Mouse (Mus musculus): Measurements from ENCODE around the gene Pacsin2.
A peak's percentile ranks its signal among the peaks of the same experiment; 100 is the strongest.
"Not testable (repeated sequence)": the region's sequence is repeated elsewhere in the genome, so short reads cannot be mapped to it uniquely, and the experiment has no call there.

The Pacsin2 gene

DNA sequence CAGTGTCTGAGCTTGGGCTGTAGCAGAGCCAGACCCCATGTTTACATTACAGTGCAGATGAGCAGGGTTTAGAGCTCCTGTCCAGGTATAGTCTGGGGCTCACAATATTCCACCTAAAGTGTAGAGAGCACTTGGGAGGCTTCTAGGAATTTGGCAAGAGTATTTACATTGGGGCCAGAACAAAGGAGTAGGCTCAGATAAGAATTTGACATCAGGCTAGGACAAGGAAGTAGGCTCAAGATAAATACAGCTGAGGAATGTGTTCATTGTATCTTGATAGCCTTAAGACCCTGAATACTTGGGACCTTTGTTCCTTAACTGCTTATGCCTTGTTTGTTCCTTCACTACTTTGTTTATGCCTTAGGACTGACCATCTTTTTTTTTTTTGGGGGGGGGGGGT, 90.3 kb downstream of the Pacsin2 start:
- DNase-seq (ENCODE audit: low spot score in 2 of 2): no peak

DNA sequence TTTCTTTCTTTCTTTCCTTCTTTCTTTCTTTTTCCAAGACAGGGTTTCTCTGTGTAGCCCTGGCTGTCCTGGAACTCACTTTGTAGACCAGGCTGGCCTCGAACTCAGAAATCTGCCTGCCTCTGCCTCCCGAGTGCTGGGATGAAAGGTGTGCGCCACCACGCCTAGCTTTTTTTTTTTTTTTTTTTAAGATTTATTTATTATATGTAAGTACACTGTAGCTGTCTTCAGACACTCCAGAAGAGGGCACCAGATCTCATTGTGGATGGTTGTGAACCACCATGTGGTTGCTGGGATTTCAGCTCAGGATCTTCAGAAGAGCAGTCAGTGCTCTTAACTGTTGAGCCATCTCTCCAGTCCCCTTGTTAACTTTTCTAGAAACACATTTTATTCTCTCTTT, 95.7 kb downstream of the Pacsin2 start:
- not testable (repeated sequence) for DNase-seq (ENCODE audit: low spot score in 2 of 2)

DNA sequence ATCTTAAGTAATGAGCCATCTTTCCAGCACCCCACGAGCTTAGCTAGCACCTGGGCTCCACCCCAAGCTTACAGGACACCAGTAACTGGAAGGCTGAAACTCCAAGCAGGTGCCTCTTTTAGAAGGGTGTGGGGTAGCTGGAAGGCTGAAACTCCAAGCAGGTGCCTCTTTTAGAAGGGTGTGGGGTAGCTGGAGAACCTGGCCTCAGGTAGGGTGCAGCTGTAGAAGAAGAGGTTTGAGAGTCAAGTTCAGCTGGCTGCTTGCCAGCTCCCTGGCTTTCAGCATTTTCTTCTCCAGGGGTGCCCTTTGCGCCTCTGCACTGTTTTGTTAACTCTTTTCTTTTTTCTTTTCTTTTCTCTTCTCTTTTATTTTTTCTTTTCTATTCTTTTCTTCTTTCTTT, 96.1 kb downstream of the Pacsin2 start:
- no peak for DNase-seq (ENCODE audit: low spot score in 2 of 2)

DNA sequence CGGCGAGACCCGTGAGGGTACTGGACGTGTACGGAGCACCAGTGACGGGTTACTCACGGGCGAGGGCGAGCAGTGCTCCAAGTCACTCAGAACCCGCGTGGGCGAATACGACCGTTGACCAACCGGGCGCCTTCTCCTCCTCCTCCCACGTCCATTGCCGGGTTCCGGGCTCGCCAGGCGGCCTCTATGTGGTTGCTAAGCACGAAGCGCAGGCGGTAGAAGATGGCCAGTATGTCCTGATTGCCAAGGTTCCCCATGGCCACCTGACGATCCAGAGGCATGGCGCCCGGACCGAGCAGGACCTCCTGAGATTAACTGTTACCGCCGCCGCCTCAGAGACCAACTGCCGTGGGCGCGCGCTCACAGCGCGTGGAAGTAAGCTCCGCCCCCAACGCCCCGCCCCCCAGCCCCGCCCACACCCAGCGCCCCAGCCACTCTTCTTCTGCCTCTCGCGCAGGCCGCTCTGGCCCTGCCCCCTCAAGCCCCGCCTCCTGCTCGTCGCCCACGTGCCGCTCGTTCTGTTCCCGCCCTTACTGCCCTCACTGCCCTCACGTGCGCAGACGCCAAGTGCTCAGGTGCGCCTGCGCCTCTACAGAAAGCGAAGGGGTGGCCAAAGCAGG, 97.4 kb downstream of the Pacsin2 start:
- peak; percentile 79 to 84 for DNase-seq (ENCODE audit: low spot score in 2 of 2)

DNA sequence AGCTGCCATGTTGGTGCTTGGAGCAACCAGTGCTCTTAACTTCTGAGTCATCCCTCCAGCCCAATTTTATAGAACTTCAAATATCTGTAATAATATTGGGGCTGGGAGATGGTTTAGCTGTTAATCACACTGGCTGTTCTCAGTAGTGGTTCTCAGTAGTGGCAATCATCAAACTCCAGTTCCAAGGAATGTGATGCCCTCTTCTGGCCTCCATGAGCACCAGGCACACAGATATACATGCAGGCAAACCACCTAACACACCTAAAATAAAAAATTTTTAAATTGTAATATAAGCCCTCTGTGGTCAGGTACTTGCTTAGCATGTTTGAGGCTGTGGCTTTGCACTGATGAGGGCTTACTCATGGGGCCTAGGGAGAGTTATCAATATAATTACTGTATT, 98.7 kb downstream of the Pacsin2 start:
- no peak for DNase-seq (ENCODE audit: low spot score in 2 of 2)

DNA sequence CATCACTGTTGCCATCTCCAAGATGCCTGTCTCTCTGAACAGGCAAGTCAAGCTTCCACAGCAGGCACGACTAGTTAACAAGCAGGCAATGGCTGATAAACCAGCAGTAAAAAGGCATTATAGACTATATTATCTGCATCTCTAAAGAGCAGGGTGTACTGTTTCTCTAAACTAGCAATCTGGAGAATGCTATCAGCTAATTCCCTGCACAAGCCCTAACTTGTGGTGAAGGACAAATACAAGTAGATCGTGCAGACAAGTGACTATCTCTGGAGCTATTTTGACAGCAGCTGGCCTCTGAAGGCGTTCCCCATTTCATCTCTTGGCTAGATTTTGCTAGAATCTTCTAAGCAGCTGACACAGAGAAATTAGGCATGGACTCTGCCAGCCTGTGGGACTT, 100.2 kb downstream of the Pacsin2 start:
- DNase-seq (ENCODE audit: low spot score in 2 of 2): no peak

DNA sequence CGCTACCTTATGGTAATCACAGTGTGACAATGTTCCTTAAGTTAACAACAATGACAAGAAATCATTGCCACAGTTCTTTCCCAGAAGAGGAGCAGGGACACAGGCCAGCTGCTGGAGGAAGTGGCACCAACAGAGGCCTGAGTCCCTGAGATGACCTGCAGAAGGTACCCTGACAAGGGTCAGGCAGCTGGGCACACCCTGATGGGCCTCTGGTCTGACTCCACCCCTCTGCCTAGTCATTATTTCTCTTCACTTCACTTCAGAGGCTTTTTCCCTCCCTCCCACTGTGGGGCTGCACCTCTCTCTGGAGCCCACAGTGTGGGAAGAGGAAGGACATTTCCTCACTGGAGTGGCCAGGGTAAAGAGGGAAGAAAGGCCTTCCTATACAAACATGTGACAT, 101.6 kb downstream of the Pacsin2 start:
- DNase-seq (ENCODE audit: low spot score in 2 of 2): not testable (repeated sequence)

DNA sequence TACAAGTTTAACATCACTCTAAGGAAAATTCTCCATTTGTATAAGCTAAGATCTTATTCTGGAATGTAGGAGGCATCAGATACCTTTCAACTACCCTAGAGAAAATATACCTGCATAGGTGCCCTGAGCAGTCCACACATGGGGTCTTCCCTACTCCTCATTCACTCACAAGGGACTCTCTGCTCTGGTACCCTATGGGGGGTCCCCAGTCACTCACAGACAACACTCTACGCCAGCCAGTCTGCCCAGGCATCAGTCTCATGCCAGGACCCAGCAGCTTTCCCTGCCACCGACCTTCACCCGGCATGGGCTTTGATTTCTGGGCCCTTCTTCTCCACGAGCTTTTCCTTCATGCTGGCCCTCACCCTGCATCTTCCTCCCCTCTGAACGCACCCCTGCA, 103.5 kb downstream of the Pacsin2 start:
- DNase-seq (ENCODE audit: low spot score in 2 of 2): not testable (repeated sequence)

DNA sequence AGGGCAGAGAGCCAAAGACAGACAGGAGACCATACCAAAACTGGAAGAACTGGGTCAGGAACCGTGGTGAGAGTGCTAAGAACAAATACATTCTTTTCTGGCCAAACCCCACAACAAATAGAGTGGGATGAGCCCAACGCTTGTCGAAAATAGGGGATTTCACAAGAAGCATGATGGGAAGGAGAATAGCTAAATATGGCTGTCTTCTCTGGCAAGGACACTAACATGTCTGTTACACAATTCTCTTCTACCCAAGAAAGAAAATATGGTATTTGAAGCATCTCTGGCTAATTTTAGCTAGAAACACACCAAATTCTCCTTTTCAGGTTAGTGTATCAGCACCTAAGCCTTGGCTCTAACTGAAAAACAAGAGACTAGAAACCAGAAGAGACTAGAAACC, 104.3 kb downstream of the Pacsin2 start:
- DNase-seq (ENCODE audit: low spot score in 2 of 2): no peak

DNA sequence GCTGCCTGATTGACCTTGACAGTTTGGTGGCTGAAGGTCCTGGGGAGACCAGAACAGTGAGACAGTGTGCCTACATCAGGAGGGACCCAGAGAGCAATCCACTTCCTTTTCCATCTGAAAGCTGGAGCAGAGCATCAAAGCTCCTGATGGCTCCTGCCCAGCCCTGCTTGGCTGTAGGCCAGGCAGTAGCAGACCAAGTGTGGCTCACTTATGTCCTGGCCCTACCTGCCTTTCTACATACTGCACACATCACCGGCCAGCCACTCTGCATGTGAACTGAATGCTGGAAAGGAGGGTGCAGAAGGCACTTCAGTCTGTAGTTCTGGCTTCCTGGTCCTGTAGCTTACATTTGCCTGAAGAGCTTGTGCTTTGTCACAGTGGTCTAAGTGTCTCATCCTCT, 105.9 kb downstream of the Pacsin2 start:
- DNase-seq (ENCODE audit: low spot score in 2 of 2): no peak

DNA sequence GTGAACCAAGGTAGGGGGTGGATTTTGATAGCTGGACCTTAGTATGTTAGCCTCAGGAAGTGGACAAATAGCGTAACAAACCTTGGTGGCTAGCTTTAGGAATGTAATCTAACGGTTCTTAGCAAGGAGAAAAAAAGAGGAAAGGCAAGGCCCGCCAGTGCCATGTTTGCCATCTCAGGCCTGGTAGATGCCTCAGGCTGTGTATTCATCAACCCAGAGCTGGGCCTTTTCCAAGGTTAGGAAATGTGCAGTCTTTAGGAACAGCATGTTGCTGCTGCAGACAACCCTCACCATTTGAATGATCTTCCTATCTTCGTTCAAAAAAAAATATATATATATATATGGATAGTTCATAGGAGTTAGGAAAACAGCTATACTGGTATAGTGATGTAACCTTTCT, 112.9 kb downstream of the Pacsin2 start:
- DNase-seq (ENCODE audit: low spot score in 2 of 2): no peak

DNA sequence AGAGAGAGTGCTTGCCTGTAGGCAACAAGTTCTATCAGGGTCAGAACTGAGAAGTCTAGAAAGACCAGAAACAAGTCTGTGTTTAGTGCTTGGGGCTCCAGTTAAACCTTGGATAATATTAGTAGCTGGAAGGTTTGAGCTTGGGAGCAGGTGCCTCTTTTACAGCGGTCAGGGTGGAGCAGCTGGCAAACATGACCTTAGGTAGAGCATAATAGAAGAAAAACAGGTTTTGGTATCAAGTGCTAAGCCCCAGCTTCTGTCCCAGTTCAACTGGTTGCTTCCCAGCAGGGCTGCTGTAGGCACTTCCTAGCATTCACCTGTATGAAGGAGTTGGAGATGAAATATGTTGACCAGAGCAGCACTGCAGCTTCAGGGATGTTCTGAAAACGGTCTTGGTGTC, 113.5 kb downstream of the Pacsin2 start:
- DNase-seq (ENCODE audit: low spot score in 2 of 2): no peak

DNA sequence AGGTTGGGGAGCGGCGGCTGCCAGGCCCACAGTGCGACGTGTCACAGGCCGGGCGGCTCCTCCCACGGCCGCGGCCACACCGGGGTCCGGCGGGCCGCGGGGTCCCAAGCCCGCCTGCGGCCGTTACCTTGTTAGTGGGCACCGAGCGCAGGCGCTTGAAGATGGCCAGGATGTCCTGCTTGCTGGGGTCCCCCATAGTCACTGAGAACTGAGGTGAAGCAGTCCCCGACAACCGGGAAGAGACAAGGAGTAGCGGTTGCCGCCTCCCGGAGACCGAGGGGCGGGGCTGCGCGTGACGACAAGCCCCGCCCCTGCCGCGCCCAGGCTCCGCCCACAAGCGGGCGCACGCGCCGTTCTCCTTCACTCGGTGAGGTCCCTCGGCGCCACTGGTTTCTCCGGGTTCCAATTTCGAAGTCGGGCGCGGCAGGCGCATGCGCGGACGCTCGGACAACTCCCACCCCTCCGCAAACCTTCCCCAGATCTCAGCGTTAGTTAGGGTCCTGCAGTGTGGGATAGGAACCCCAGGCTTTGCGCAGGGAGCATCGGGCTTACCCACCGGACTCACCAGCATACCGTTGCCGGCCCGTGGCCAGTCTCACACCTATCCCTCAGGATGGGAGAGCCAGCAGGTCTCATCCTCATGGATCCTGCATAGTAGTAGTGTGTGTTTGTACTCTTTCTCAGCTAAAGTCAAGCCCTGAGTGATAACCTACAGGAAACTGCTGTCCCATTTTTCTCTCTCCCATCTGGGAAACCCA, 114.3 kb downstream of the Pacsin2 start, which contains the start of gene Arfgap3:
Arfgap3 (minus strand) TSS at position 294 of the 758 bp plus-strand sequence.
- peak; percentile 95 to 99 for DNase-seq (ENCODE audit: low spot score in 2 of 2)

DNA sequence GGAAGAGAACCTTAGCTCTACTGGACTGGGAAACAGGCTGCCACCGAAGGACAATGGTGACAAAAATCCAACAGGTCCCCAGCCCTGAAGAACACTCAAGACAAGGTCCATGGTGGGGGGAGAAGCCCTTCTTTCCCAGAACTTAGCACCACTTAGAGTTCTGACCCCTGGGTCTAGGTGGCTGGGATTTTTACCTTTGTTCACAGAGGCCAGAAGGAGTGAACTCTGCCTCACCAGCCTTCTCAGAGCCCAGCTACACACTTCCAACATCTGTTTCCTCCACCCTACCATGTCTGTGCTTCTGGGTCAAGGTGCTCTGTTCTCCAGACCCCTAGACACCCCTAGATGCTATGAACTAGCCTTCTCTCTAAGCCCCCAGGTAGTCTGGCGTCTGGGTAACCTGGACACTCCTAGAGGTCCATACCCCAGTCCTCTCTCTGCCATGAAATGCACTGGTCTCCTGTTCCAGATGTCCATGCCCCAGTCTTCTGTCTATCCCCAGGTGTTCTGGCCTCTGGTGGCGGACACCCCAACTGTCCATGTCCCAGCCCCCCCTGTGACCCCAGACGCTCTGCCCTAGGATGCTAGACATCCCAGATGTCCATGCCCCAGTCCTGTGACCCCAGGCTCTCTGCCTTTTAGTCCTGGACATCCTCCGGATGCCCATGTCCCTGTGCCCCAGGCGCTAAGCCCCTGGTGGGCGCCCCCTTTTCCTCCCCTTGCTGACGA, 115.0 kb downstream of the Pacsin2 start:
- DNase-seq (ENCODE audit: low spot score in 2 of 2): no peak

DNA sequence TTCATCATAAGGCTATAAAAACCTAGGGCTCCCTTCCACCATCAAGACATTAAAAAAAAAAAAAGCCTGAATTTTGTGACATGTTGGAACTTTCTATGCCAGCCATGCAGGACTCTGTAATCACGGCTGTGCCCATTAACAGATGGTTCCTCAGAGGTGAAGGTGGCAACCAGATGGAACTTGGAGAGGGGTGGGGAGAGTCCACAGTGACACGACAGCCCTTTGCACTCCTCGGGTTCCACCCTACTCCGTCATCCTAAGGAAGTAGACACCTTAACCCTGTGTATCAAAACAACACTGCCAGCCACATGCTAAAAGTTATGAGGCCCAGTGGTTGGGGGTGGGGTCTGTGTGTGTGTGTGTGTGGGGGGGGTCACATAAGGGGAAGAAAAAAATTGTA, 115.7 kb downstream of the Pacsin2 start:
- DNase-seq (ENCODE audit: low spot score in 2 of 2): no peak

DNA sequence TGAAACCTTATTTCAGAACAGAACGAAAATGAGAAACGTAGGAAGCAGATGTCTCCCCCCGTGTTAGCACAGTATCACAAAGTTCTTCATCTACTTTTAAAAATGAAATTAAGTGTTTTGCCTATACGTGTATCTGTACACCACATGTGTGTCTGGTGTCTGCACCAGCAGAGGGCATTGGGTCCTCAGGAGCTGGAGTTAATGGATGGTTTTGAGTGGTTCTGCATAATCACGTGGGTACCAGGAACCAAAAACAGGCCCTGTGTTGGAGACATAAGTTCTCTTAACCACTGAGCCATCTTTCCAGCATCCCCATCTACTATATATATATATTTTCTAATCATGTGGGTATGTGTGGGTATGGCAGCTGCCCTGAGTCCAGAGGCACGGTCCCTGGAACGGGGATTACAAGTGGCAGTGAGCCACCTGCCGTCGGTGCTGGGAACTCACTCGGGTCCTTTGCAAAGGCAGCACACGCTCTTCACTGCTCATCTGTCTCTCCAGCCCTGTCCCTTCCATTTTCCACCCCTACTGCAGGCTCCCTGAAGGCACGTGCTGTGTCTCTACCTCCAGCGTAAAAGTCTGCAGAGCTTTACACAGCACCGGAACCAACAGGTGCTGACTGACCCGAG, 118.4 kb downstream of the Pacsin2 start:
- no peak for DNase-seq (ENCODE audit: low spot score in 2 of 2)

DNA sequence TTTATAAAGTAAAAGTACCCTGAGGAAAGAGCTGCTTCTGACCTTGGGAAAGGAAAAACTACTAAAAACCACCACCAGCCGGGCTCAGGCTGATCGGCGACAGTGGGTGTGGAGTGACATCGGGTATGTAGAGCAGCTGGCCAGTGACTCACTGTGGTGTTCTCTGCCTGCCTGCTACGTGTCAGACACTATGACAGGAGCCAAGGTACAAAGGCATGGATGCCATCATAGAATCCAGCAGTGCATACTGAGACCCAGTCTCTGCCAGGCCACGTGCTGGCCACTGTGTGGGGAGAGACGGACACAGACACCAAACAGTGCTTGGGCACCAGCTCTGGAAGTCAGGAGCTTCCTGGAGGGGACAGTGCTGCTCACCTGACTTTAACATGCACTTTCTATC, 119.5 kb downstream of the Pacsin2 start:
- no peak for DNase-seq (ENCODE audit: low spot score in 2 of 2)

DNA sequence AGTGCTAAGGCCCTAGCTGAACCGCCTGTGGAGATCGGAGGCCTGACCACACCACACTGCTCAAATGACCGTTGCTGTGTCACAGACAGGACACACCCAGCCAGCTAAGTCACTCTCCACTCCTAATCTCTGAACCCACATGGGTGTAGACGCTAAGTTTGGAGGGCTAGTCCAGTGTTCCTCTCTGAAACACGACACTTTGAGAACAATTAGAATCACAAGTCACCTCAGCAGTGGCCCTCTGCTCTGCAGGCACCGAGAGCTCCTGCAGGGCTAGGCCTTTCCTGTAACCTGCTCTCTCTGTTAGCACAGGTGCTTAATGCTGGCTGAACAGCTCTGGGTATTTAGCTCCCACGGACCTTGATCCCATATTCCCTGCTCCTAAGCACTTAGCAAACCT, 120.2 kb downstream of the Pacsin2 start:
- DNase-seq (ENCODE audit: low spot score in 2 of 2): peak; percentile 42 to 69

DNA sequence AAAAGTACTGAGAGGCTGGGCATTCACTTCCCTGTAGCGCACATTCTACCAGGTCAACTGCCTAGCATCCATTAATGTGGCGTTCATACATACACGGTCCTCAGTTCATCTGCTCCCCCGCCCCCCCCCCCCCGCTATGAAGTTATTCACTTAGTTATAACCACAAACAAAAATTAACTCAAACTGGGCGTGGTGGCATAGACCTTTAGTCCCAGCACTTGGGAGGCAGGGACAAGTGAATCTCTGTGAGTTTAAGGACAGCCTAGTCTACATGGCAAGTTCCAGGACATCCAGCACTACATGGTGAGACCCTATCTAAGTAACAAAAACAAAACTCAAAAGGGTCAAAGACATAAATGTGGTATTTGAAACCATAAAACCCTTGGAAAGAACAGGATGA, 125.5 kb downstream of the Pacsin2 start:
- no peak for DNase-seq (ENCODE audit: low spot score in 2 of 2)

DNA sequence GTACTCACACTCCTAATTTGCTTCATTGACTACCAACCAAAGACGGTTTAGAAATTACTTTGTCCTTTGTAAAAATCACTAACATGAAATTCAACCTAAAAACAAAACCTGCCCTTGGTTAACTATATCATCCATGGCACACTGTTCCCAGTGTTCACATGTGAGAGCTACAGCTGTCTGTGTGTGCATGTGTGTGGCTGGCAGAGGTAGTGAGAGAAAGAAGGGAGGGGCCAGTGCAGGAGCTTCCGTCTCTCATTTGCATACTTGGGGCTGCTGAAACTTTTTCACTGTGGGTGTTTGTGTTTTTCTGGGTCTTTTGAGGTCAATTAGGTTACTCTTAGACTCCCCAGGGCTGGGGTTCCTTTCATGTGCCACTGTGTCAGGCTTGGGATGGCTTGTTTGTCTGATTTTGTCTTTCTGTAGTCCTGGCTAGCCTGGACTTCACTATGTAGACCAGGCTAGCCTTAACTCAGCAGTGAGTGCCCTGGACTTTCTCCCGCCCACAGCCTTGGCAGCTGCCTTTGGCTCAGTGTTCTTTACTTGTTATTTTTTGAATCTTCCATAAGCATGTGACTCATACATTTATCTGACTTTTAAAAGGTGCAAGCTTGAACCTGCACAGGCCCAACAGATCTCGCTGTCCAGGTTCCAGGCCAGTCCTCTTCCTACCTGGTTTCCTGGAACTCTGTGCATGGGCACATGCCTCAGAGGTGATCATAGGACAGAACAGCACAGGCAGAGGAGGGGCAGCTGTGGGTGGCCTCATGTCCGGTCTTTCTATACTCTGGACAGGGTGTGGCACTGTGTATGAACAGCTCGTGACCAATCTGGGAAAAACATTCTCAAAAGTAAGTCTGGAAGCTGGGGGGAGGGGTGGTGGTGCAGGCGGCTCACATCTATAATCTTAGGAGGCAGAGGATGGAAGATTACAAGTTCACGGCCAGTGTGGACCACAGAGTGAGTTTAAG, 126.2 kb downstream of the Pacsin2 start:
- DNase-seq (ENCODE audit: low spot score in 2 of 2): no peak

DNA sequence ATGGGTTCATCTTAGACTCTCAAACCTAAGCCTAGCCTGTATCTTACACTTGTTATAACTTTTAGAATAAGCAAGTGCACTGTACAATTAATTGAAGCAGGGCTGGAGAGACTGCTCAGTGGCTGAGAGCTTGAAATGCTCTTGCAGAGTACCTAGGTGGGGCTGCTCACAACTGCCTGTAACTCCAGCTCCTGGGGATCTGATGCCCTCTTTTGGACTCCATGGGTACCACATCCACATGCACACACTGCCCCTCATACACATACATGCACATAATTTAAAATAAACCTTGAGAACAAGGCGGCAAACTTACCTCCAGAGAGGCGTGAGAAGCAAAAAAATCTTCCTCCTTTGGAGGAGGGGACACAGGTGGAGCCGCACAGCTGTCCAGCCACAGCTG, 132.0 kb downstream of the Pacsin2 start:
- DNase-seq (ENCODE audit: low spot score in 2 of 2): no peak
